Mouse (Mus musculus): ENCODE measurements around the gene Sema4a. TPM values are rescaled to one million over a fixed set of nuclear protein-coding genes. Genes with fewer than 3 reads are reported as not detected.

Gene Sema4a
- polyA plus RNA-seq, 1 experiment from 2014 or later = 93.1 TPM

DNA sequence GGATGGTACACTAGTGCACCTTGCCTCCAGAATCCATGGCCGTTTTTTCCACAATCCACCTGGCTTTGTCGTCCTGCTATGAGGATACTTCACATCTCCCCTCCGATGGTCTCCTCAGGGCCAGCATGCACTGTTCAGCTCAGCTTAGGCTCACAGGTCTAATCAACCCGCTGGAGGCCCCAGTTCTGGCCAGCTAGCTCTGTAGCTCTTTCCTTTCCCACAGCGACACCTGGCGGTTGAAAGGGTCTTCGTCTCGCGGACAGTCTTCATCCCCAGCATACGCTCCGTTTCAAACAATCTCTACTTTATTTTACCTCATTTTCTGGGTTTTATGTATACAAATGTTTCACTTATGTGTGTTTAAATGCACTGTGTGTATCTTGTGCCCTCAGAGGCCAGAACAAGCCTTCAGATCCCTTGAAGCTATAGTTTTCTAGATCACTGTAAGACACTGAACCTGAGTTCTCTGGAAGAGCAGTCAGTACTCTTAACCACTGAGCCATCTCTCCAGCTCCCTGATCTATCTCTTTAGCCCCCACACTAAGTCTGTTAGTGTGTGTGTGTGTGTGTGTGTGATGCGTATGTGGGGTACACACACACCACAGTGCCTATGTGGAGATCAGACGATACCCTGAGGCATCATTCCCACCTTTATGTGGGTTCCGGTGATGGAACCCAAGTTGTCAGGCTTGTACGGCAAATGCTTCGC is 6.3 kb upstream of the Sema4a start:
- 26% methylated on average over 16 of the region's 16 CpGs for WGBS
- H3K36me3 ChIP-seq (ENCODE audit: control insufficient read depth, insufficient read depth) = no peaks in the 10 kb centered on the region
- no peaks in the 10 kb centered on the region; the same call in 1 of the 2 replicates for H3K4me1 ChIP-seq (replicated peaks; ENCODE audit: control insufficient read depth, insufficient read depth, low read length)
- H3K4me3 ChIP-seq (ENCODE audit: low read depth, low read length) = no peak overlapping the region
- no peaks in the 10 kb centered on the region for H3K9me3 ChIP-seq (ENCODE audit: control insufficient read depth)
- ATAC-seq = peak; percentile 55; the same call in 1 of the 2 replicates
- H3K4me2 ChIP-seq (replicated peaks; ENCODE audit: low read depth) = no peak overlapping the region
- H3K9ac ChIP-seq (ENCODE audit: low read depth, low read length) = no peak overlapping the region
- peak; percentile 96 for TF ChIP-seq CTCF (IDR thresholded peaks at IDR 0.05; ENCODE audit: low read depth)
- no peak overlapping the region for H3K27ac ChIP-seq (ENCODE audit: low read depth, low read length)
- no peaks in the 10 kb centered on the region for H3K27me3 ChIP-seq (replicated peaks; ENCODE audit: control insufficient read depth, insufficient read depth, low read length)

DNA sequence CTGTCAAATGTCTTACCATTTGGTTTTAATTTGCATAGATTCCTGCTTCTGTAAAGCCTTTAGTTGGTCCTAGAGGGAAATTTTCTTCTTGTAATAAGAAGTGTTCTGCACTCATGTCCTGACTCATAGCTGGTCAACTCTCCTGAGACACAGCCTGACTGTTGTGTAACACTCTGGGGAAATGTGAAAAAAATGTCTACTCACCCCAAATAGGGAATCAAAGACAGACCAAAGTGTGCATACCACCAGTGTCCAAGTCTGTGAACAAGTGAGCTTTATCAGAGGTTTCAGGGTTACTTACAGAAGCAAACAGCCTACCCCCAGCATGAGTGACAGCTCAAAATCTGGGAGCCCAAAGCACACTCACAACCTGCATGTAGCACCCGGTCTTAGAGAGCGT is 4.1 kb upstream of the Sema4a start:
- Histone ChIP-seq H3K27ac (ENCODE audit: low read depth, low read length) (no peak overlapping the region), H3K4me3 (ENCODE audit: low read depth, low read length) (no peak overlapping the region), H3K4me2 (replicated peaks; ENCODE audit: low read depth) (no peak overlapping the region), H3K36me3 (ENCODE audit: control insufficient read depth, insufficient read depth) (no peaks in the 10 kb centered on the region), H3K9me3 (ENCODE audit: control insufficient read depth) (no peaks in the 10 kb centered on the region), H3K4me1 (replicated peaks; ENCODE audit: control insufficient read depth, insufficient read depth, low read length) (no peaks in the 10 kb centered on the region; the same call in 1 of the 2 replicates), H3K27me3 (replicated peaks; ENCODE audit: control insufficient read depth, insufficient read depth, low read length) (no peaks in the 10 kb centered on the region), H3K9ac (ENCODE audit: low read depth, low read length) (no peak overlapping the region)
- 88% methylated on average over 2 of the region's 2 CpGs for WGBS
- no peak for TF ChIP-seq CTCF (IDR thresholded peaks at IDR 0.05; ENCODE audit: low read depth)
- ATAC-seq = no peak

DNA sequence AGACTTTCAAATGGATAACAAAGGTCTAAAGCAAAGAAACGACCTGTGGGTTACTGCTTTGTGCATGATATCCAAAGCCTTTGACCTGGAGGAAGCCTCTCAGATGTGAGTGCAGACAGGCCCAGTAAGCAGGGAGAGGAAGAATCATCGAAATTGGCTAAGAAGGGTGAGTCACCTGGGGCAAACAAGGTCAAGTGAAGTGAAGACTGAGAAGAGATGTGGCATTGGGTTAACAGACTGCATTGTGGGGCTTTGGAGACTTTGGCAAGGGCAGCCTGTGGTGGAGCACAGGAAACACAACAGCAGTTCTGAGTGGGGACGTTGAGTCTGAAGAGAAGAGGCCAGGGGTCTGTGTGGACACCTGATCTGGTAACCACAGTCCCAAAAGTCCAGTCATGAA is 3.4 kb upstream of the Sema4a start:
- no peak for ATAC-seq
- H3K36me3 ChIP-seq (ENCODE audit: control insufficient read depth, insufficient read depth) = no peaks in the 10 kb centered on the region
- TF ChIP-seq CTCF (IDR thresholded peaks at IDR 0.05; ENCODE audit: low read depth) = no peak

DNA sequence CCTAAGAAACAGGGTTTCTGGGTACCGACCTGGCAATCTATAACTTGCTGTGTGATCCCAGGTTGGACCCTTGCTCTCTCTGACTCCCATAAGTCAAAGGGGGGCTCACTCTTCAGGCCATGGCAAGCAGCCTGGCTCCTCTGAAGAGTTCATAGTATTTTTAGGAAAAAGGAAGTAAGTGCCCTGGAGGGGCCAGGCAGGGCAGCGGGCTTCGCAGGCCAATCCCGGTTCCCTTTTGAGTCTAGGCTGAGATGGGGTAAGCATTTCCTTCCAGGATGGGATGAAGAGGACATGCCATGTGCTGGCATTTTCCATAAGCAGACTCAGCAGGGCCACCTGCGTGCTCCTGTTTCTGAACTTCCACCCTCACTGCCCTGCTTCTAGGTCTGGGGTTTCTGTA is 953 bp downstream of the Sema4a start:
- H3K9me3 ChIP-seq (ENCODE audit: control insufficient read depth) = no peaks in the 10 kb centered on the region
- peaks cover 5% of the 10 kb centered on the region for H3K27me3 ChIP-seq (replicated peaks; ENCODE audit: control insufficient read depth, insufficient read depth, low read length)
- ATAC-seq = no peak
- H3K9ac ChIP-seq (ENCODE audit: low read depth, low read length) = no peak overlapping the region
- no peak overlapping the region for H3K27ac ChIP-seq (ENCODE audit: low read depth, low read length)
- no peak overlapping the region for H3K4me2 ChIP-seq (replicated peaks; ENCODE audit: low read depth)
- WGBS = 83% methylated on average over 5 of the region's 5 CpGs
- no peaks in the 10 kb centered on the region for H3K4me1 ChIP-seq (replicated peaks; ENCODE audit: control insufficient read depth, insufficient read depth, low read length)
- no peak for TF ChIP-seq CTCF (IDR thresholded peaks at IDR 0.05; ENCODE audit: low read depth)
- no peak overlapping the region for H3K4me3 ChIP-seq (ENCODE audit: low read depth, low read length)
- H3K36me3 ChIP-seq (ENCODE audit: control insufficient read depth, insufficient read depth) = no peaks in the 10 kb centered on the region

More for the DNA sequence above, 3.4 kb upstream of the Sema4a start:
- no peak overlapping the region for H3K27ac ChIP-seq (ENCODE audit: low read depth, low read length)
- H3K9me3 ChIP-seq (ENCODE audit: control insufficient read depth) = no peaks in the 10 kb centered on the region
- H3K27me3 ChIP-seq (replicated peaks; ENCODE audit: control insufficient read depth, insufficient read depth, low read length) = no peaks in the 10 kb centered on the region; the same call in 1 of the 2 replicates
- H3K9ac ChIP-seq (ENCODE audit: low read depth, low read length) = no peak overlapping the region
- H3K4me3 ChIP-seq (ENCODE audit: low read depth, low read length) = no peak overlapping the region
- no peak overlapping the region for H3K4me2 ChIP-seq (replicated peaks; ENCODE audit: low read depth)
- WGBS = 46% methylated on average over 3 of the region's 3 CpGs
- no peaks in the 10 kb centered on the region; the same call in 1 of the 2 replicates for H3K4me1 ChIP-seq (replicated peaks; ENCODE audit: control insufficient read depth, insufficient read depth, low read length)

DNA sequence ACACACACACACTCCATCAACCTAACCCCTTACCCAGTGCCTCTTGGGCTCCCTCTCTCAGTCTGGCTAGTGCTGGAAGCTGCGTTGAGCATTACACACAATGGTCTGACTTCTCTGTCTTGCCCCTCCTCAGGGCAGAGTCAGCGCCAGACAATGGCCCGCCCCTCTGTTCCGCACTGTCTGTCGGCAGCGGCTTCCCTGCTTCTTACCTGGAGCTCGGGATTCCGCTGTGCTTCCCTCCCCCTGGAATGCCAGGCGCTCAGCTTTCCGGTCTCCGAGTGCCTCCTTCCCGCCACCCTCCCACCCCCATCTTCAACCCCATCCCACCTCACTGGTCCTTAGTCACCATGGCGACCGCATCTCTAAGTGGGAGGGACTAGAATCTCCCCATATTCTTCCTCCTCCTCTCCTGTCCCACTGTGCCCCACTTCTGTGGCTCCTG is 2.2 kb downstream of the Sema4a start:
- Histone ChIP-seq H3K4me1 (replicated peaks; ENCODE audit: control insufficient read depth, insufficient read depth, low read length) (no peaks in the 10 kb centered on the region), H3K9ac (ENCODE audit: low read depth, low read length) (no peak overlapping the region), H3K36me3 (ENCODE audit: control insufficient read depth, insufficient read depth) (no peaks in the 10 kb centered on the region), H3K4me3 (ENCODE audit: low read depth, low read length) (no peak overlapping the region), H3K27ac (ENCODE audit: low read depth, low read length) (no peak overlapping the region), H3K9me3 (ENCODE audit: control insufficient read depth) (no peaks in the 10 kb centered on the region), H3K4me2 (replicated peaks; ENCODE audit: low read depth) (0 out of 2 replicates have a peak overlapping the region, but pooled peaks have one; percentile 35), H3K27me3 (replicated peaks; ENCODE audit: control insufficient read depth, insufficient read depth, low read length) (peaks cover 5% of the 10 kb centered on the region)
- ATAC-seq = no peak
- TF ChIP-seq CTCF (IDR thresholded peaks at IDR 0.05; ENCODE audit: low read depth) = 0 out of 2 replicates have a peak, but pooled peaks have one; percentile 8
- 4% methylated on average over 14 of the region's 14 CpGs for WGBS

DNA sequence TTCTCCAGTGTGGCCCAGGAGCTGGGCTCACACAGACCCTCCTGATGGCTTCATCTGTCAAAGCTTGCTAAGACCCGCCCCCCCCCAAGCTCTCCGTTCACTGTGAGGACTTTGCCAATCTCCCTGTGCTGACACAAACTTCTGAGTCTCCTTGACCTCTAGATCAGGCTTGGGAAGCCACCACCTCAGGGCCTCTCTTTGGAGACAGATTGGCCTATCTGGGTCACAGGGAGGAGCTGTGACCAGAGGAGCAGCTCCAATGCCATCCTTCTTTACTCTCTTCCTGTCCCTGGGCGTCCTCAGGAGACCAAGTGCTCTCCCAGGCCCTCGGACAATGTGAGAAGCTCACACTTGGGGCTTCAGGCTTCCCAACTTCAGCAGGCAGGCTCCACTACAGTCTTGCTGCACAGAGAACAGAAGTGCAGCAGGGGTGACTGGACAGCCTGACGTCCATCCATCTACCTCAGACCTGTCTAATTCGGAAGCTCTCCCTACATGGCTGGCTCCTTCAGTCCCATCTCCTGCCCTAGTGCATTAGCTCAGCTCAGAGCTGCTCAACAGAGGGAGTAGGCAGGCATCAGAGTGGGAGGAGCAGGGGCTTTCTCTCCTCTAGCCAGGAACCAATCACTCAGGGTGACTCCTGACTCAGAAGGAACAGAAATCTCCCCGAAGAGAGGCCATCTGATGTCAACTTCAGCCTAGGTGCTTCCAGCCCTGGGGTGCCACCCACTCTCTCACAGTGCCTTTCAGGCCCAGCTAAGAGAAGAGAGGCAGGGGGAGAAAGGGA is 4.0 kb downstream of the Sema4a start:
- 59% methylated on average over 7 of the region's 7 CpGs for whole genome bisulfite sequencing
- peak; percentile 15; the same call in 1 of the 2 replicates for ATAC-seq
- TF ChIP-seq CTCF (IDR thresholded peaks at IDR 0.05; ENCODE audit: low read depth) = no peak
- Histone ChIP-seq H3K9me3 (ENCODE audit: control insufficient read depth) (no peaks in the 10 kb centered on the region), H3K36me3 (ENCODE audit: control insufficient read depth, insufficient read depth) (peaks cover 9% of the 10 kb centered on the region), H3K4me2 (replicated peaks; ENCODE audit: low read depth) (no peak overlapping the region), H3K4me1 (replicated peaks; ENCODE audit: control insufficient read depth, insufficient read depth, low read length) (peaks cover 7% of the 10 kb centered on the region; the same call in 1 of the 2 replicates), H3K4me3 (ENCODE audit: low read depth, low read length) (no peak overlapping the region), H3K27me3 (replicated peaks; ENCODE audit: control insufficient read depth, insufficient read depth, low read length) (peaks cover 5% of the 10 kb centered on the region), H3K9ac (ENCODE audit: low read depth, low read length) (no peak overlapping the region), H3K27ac (ENCODE audit: low read depth, low read length) (peak overlapping the region; percentile 95)

All from intestine, postnatal 0 days (tissue).